Mouse (Mus musculus) brain, adult 2 months (tissue): ENCODE data around the gene Mrtfa.
A peak's percentile ranks its signal among the peaks of the same experiment; 100 is the strongest.

Source experiments
- DNase-seq: peaks from one replicate; pipeline ENCODE4 v3.0.0; 2011; ENCODE audit warnings: low read depth, low spot score

Gene Mrtfa

DNA sequence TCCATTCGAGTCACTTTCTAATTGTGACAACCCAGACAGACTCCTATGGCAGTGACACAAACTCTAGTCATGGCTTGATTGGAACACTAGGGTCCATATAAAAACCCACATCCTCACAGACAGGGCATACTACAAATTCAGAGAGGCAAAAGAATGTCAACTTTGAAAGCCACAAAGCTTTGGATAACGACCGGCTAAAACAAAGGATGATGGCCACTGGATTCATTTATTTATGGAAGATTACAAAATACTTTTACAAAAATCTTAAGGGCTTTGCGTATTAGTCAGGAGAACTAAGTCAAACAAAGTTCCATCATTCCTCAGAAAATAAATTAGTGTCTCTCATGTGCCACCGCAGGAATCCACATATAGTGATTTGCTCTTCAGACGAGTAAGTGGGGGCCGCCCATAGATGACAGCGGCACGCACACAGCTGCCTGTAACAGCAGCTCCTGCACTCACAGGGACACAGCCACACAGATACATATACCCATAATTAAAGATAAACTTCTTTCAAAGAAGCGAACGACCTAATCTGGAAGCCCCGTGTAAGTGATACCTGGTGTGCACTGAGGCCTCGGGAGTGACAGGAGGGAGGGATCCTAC is 88.2 kb downstream of the Mrtfa start:
- no peak for DNase-seq

DNA sequence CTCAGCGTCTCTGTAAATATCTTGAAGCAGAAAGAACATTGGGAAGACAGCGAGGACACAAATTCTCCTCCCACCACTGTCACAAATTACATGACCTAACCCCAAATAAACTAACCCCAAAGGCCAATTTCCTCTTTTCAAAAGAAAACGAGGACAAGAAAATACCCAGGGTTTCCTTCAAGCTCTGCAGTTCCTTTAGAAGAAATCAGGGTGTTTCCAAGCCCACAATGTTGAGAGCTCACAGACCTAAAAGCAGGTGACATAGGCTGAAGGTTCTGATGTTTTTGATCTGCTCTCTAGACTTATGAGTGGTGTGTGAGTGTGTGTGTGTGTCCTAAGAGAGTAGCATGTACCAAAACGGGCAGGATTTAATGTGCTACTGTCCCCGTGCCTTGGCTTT is 89.2 kb downstream of the Mrtfa start:
- no peak for DNase-seq

DNA sequence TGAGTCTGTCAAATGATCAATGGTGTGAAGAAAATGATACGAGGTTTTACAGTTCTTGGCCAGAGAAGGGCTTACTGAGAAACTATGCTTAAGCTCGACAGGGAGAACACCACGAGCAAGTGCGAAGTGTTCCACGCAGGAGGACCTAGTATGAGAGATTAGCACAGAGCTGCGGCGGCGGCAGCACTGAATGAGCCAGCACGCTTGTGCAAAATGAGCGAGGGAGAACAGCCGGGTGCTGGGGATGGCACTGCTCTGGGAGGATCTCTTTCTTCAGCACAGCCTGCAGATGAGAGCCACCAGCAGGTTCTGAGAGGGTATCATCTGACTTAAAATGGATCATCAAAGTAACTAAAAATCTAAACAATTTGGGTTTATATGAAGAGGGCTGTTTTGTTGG is 91.3 kb downstream of the Mrtfa start:
- peak; percentile 70 for DNase-seq

DNA sequence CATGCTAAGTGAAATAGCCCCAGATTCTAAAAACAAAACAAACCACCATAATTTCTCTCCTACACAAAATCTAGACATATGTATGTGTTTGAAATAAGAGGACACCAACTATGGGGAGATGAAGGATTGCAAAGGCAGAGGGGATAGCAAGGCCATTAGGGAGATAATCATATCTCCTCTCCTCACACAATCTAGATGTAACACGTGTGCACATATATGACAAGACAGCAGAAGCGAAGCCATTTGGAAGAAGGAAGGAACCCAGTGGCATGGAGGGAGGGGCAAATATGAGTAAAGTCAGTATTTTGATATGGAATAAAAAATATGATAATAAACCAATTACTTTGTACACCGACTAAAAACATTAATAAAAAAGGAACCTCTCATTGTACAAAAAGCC is 91.9 kb downstream of the Mrtfa start:
- no peak for DNase-seq

DNA sequence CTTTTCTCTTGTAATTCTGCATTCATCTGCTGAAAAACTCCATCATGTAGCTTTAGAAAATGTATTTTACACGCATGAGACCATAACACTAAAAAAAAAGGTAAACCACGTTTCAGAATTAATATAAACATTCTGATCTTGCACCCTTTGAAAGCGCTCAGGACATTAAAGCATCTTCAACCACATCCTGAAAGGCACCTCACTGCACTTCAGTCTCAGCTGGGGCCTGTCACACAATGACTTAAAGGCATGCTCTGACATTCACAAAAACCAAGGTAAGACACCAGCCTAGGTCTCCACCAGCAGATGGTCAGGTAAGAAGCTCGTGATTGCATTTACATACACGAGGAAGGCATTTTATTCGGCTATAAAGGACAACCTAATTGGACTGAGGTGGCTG is 92.7 kb downstream of the Mrtfa start:
- no peak for DNase-seq

DNA sequence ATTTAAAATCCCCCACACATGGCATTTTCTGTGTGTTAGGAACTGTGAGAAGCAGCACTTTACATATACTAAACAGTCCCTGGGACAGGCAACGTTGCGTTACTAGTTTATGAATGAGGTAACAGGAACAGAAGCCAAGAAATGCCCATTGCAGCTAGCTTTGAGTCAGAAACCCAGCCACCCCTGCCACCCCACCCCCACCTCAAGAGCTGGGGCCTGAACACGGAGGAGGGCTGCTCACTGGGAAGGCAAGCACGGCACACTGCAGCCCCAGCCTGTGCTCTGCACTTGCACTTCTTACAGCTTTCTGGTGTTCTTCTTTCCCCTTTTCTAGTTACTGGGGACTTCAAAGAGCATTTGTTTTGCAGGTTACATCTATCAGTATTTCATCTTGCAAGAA is 93.1 kb downstream of the Mrtfa start:
- peak; percentile 63 for DNase-seq

DNA sequence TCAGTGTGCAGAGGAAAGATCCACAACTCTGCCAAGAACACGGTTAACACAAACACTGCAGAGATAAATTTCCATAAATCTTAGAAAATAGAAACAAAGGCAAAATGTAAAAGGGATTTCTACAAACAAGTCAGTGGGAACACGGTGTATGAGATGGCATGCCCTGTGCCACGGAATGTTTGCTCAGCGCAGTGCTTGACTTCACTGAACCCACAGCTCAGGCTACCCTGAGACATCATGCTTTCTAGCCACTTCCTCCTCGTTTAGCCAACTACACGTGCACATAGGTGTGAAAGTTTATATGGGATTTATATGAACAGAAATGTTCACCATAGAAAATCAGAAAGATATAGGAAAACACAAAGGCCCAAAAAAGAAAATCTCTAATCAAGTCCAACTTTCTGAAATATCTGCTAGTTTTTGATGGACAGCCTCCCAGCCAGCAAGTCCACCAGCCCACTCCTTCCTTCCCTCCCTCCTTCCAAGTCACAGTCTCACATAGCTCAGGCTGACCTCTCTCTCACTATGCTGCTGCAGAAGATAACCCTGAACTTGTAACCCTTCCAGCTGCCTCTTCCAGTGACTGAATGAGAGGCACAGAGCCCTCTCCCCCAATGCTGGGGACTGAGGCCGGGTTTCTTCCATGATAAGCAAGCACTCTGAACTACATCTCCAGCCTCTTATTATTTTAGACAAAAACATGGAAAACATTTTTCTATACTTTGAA is 94.1 kb downstream of the Mrtfa start:
- no peak for DNase-seq

DNA sequence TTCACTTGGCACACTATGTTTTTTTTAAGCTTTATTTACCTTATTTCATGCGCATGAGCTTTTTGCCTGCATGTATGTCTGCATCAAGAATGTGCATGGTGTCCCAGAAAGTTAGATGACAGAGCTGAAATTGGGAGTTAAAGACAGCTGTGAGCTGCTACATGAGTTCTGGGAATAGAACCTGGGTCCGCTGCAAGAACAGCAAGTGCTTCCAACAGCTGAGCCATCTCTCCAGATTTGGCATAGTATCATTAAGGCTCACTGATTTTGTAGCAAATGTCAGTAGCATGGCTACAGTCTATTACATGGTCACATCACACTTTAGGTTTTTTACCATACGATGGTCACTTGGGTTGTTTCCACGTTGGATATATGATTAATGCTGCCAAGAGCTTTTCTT is 97.5 kb downstream of the Mrtfa start:
- no peak for DNase-seq

DNA sequence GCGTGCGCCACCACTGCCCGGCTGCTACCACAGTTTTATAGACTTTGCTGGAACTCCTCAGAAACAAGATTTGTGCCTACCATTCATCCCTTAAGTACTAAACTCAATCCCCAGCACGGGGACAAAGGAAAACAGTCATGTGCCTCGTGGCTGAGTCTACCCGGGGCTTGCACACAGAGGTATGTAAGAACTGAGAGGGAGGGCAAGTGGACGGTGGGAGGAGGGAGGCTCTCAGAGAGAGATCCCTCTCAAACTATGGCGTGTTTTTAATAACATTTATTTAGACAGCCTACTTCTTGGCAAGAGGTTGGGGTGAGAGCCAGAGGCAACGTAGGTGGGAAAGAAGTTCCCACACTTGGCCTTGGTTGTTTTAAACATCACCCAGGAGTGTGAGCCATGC is 98.8 kb downstream of the Mrtfa start:
- no peak for DNase-seq

DNA sequence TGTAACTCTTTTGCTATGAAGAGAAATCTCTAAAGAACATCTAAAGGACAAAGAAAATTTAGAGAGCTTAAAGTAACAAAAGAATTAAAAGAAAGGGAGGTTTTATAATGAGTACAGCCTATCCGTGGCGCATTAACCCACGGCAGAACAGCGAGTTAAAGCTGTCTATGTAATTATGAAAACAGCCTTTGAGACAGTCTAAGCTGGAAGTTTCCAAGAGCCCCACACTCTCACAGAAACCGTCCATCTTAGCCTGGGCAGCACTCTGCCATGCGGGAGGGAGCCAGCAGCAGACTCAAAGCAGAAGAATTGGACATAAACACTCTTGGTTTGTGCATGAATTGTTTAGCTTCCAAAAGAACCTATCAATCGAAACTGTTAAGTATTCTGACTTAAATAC is 103.0 kb downstream of the Mrtfa start:
- no peak for DNase-seq

DNA sequence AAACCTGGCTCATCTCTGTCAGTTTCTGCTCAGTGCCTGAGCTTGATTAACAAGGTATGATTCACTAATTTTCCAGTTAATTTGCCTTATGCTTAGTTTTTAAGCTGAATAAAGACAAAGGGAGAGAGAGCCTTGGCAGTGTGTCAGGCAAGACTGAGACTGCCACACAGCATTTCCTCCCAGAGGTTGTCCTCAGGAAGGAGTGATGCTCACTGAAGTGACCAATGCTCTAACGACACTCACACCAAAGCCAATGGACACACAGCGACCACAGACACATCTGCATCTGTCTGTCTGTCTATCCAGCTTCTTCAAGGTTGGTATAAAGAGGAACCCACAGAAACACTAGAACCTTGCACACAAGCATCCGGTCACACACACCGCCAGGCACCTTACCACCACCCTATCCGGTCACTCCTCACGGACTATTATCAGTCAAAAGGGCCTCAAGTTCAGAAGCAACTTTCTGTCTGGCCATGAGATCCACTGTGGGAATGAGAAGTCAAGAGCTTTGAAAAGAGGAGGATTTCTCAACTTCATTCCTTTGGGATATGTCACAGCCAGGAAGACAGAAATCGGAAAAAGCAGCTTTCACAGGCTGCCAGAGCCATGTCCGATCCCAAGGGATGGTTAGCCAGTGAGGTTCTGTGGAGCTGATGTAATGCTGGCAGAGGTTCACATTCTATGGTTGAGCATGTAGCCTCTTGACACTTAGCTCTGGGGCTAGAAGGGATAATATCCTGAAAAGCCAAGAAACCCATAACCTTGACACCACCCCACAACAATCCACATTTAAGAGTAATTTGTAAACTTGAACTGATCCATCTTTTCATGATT is 103.7 kb downstream of the Mrtfa start:
- DNase-seq: no peak

DNA sequence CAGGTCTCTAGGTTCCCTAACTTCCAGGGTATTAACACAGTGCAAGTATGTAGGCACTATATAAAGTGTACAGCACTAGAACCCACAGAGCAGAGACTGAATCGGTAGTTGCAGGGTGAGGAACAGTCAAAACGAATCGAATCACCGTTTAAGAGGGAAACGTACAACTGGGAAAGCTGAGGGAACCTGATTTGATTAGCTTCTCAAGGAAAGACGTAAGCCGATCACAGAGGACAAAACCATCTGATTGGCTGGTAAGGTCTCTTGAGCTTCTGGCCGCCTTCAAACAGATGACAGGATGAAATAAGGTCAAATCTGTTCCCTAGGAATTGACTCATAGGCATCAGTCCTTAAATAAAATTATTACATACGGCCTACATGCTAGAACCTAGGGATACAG is 106.7 kb downstream of the Mrtfa start:
- no peak for DNase-seq

DNA sequence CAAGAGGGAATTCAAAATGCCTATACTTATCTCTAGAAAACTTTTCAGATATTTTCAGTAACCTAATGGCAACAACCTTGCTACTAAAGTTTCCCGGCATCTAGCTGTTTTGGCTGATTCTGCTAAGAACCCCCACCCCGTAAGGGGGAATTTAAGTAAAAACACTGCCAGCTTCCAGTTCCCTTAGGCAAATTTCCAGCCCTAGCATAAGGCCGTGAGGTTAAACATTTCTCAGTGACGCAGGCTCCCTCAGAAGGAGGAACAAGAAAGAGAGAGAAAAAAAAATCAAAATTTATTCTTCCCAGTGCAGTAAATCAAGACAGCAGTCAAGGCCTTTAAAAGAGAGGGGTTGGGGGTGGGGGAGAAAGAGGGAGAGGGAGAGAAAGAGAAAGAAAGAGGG is 107.3 kb downstream of the Mrtfa start:
- DNase-seq: no peak

DNA sequence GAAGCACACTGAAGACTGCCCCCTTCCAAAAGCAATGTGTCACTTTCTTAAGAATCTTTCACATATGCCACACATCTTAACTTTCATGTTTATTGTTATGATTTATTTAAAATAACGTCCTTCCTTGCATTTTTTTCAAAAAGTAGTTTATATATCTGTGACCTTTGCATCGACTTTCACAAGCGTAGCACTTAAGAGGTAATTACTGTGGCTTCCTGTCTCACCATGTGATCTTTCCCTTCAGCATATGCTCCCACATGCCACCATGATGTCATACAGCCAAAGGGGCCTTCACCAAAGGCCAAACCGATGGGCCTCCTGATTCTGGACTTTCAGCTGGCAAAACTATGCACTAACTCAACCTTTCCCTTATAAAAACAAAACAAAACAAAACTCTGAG is 109.3 kb downstream of the Mrtfa start:
- DNase-seq: no peak

DNA sequence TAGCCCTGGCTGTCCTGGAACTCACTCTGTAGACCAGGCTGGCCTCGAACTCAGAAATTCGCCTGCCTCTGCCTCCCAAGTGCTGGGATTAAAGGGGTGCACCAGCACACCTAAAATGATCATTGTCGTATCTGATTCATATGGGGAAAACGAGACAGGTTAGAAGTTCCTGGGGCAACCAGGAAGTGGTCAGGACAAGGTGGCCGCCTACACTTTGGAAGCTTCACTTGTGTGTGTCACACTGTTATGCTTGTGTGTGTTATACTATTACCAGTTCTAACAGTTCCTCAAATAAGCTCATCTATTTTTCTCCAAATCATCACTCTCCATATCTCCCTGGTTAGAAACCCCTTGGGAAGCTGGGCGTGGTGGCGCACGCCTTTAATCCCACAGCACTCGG is 110.2 kb downstream of the Mrtfa start:
- DNase-seq: no peak

DNA sequence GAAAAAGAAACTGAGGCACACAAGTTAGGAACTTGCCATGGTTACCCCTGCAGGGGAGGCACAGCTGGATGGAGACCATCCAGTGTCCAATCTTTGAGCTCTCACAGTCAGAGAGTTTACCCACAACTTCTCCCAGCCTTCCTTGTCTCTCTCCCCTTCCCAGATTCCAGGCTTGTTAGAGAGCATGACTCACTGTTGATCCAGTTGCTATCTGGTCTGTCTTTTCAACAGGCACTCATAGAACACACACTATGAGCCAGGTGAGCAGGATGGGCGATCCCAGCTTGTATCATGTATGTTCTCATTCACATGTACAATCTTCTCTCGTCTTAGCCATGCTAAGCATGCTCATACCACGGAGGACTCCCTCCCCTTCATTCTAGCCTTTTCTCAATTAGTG is 111.3 kb downstream of the Mrtfa start:
- no peak for DNase-seq

DNA sequence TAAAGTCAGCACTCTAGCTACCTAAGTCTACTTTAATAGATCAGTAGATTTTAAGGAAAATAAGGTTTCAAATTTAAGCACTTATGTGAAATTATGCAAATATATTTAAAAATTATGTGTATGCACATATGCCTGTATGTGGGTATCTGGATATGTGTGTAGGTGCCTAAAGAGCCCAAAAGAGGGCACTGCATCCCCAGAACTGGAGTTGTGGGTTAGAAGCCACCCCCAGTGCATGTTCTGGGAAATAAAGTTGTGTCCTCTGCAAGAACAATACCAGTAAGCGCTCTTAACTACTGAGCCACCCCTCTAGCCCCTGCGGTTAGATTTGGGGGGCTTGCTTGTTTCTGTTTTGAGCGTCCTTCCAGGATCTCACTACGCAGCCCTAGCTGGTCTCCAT is 113.0 kb downstream of the Mrtfa start:
- DNase-seq: no peak

DNA sequence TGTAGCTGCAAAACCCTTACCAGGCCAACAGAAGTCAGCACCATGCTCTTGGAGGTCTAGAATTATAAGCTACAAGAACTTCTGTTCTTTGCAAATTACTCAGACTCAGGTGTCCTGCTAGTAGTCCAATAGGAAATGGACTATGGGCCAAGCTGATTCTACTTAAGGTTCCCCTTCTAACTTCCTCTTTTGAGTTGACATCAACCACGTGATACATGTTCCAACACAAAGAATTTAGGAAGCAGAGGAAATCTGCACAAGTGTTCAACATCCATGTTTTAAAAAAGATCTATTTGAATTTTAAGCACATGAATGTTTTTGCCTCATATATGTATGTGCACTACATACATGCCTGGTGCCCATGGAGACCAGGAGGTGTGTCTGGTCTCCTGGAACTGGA is 116.0 kb downstream of the Mrtfa start:
- no peak for DNase-seq

DNA sequence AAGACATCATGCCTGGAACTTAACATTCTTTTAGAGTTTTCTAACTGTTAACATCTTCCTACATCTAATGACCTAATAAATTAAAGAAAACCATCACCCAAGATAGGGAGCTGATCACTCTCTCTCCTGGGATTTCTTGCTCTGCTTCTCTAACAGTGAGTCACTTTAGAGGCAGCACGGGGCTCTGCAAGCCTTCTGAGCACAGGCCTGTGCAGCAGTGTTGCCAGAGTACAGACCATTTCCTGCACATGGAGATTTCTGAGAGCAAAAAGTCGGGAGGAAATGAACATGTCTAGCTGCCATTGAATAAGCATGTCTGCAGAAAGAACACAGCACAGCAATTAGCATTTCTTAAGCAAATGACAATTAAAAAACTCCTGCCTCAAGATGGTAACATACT is 116.8 kb downstream of the Mrtfa start:
- DNase-seq: peak; percentile 35

DNA sequence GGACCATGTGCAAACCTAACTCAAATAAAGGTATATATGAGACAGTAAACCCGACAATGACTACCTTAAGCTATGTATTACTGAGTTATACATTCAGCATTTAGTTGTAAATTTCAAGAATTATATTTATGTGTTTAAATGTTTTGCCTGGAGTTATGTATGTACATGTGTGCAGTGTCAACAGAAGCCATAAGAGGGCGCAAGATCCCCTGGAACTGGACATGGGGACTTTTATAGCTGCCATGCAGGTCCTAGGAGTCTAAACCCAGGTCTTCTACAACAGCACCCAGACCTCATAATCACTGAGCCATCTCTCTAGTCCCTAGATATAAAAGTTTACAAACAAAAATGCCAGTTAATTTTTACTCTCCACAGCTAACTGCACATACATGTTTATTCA is 117.8 kb downstream of the Mrtfa start:
- DNase-seq: no peak

DNA sequence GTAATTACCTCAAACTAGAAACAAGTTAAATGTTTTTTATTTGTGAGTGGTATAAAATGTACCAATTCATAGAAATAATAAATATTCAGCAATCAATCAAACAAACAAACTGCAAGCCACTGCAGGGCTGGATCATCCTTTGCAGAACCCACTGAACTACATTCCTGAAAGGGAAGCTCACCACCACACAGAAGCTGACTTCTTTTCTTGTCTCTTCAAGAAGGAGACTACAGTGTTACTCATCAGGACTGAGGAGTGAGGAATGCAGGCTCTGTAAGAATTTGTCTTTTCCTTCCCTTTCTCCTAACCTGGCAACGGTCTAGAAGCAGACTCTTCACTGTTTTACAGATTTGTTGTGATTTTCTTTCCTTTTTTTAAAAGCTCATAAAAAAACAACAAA is 120.1 kb downstream of the Mrtfa start:
- DNase-seq: no peak

DNA sequence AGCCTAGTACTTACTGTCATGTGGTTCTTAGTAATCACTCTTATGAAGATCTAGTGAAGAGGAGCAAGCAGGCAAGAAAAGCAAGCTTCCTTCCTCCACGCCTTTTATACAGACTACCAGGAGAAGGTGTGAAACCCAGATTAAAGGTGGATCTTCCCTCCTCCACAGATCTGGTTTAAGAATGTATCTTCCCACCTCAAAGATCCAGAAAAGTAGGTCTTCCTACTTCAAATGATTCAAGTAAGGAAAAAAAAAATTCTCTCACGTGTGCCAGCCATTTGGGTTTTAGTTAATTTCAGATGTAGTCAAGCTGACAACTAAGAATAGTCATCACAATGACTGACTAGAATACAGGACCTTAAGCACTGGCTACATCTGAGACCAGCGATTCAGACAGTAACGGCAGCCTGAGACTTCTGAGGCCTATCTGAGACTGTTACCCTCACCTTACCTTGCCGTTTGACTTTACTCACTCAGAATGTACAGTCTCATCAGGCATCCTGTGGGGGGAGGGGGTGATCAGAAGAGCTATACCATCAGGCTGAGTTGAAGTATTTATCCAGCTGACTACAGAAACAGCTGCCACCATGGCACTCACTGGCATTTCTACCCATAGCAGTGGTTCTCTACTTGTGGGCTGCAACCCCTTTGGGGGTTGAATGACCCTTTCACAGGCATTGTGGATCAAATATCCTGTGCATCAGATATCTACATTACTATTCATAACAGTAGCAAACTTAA is 121.7 kb downstream of the Mrtfa start:
- DNase-seq: no peak
